Mouse (Mus musculus) intestine, embryonic 14.5 days (tissue): ENCODE data around the gene Slc30a7. TPM values are rescaled to one million over a fixed set of nuclear protein-coding genes. Genes with fewer than 3 reads are reported as not detected.

Experiments
- ATAC-seq: fragments of 200-750 bp; cut with Nextera tagmentation; replicated peaks from 2 replicates; pipeline ENCODE4 v1.8.0; 2017; ENCODE audit warnings: low read depth, moderate number of reproducible peaks, moderate TSS enrichment, moderate library complexity; ENCODE audit not compliant: low FRiP score, low TSS enrichment
- DNase-seq: peaks from one replicate; pipeline ENCODE4 v3.0.0-alpha.2; 2018; ENCODE audit warnings: low spot score
- H3K27ac ChIP-seq: fragments of 300-500 bp; sonication (generic); 2 replicates; pipeline ENCODE4 v1.5.1; 2014; ENCODE audit warnings: low read depth, mild to moderate bottlenecking, control low read depth
- H3K27me3 ChIP-seq: fragments of 300-500 bp; sonication (generic); replicated peaks from 2 replicates; pipeline ENCODE4 v1.6.1; 2014; ENCODE audit warnings: low read length, control low read depth; ENCODE audit not compliant: control insufficient read depth, insufficient read depth
- H3K36me3 ChIP-seq: fragments of 300-500 bp; sonication (generic); 2 replicates; pipeline ENCODE4 v1.6.1; 2014; ENCODE audit warnings: low read length, control low read depth; ENCODE audit not compliant: control insufficient read depth, insufficient read depth
- H3K4me1 ChIP-seq: fragments of 300-500 bp; sonication (generic); replicated peaks from 2 replicates; pipeline ENCODE4 v1.6.1; 2014; ENCODE audit warnings: low read length, control low read depth, mixed read lengths; ENCODE audit not compliant: control insufficient read depth, insufficient read depth
- H3K4me2 ChIP-seq: fragments of 300-500 bp; sonication (generic); 2 replicates; pipeline ENCODE4 v1.6.1; 2014; ENCODE audit warnings: low read length
- H3K4me3 ChIP-seq: fragments of 300-500 bp; sonication (generic); 2 replicates; pipeline ENCODE4 v1.5.1; 2014; ENCODE audit warnings: low read depth, low read length, control low read depth, mixed read lengths
- H3K9ac ChIP-seq: fragments of 300-500 bp; sonication (generic); 2 replicates; pipeline ENCODE4 v1.6.1; 2014; ENCODE audit warnings: mild to moderate bottlenecking, low read length
- H3K9me3 ChIP-seq: fragments of 300-500 bp; sonication (generic); 2 replicates; pipeline ENCODE4 v1.6.1; 2016; ENCODE audit warnings: low read length, control low read depth; ENCODE audit not compliant: control insufficient read depth
- WGBS: fragments of 180-500 bp; shearing (Covaris S2); extraction: QIAGEN DNeasy Blood & Tissue Kit; methylation state at CpG from one replicate; pipeline ENCODE4 v1.1.7; 2014; 5-methylcytosine and 5-hydroxymethylcytosine counted together
- polyA plus RNA-seq: library from polyadenylated mRNA; unstranded; fragments of >200 nt; fragmentation: Nextera tagmentation; extraction: Ambion mirVana; gene quantifications from 2 replicates; pipeline ENCODE4 v1.2.1, GENCODE M21; 2014

Slc30a7 gene
- polyA plus RNA-seq, 1 experiment from 2014 or later, result 41.8 TPM

- ATAC-seq, result no peak
- 89% methylated on average over 11 of the region's 11 CpGs for WGBS
- H3K9ac ChIP-seq, result no peak overlapping the region
Observed at GRCm38 (mm10) chr3:115961311-115962027, 45.7 kb downstream of the Slc30a7 start.

GRCm38 (mm10) chr3:115957223-115957622, 50.0 kb downstream of the Slc30a7 start:
- Histone ChIP-seq H3K27me3 (no peaks in the 10 kb centered on the region), H3K4me2 (no peak overlapping the region), H3K4me1 (no peaks in the 10 kb centered on the region), H3K9me3 (no peaks in the 10 kb centered on the region), H3K9ac (no peak overlapping the region), H3K36me3 (peaks cover 35% of the 10 kb centered on the region), H3K27ac (no peak overlapping the region), H3K4me3 (no peak overlapping the region)
- 94% methylated on average over 7 of the region's 7 CpGs for WGBS
- ATAC-seq, result no peak
- DNase-seq, result no peak

More at GRCm38 (mm10) chr3:115961311-115962027, 45.7 kb downstream of the Slc30a7 start:
- no peak for DNase-seq
- Histone ChIP-seq H3K9me3 (no peaks in the 10 kb centered on the region), H3K4me1 (no peaks in the 10 kb centered on the region), H3K36me3 (0 out of 2 replicates have a peak, but pooled peaks cover 11% of the 10 kb centered on the region), H3K27ac (no peak overlapping the region), H3K27me3 (no peaks in the 10 kb centered on the region), H3K4me2 (no peak overlapping the region), H3K4me3 (no peak overlapping the region)

GRCm38 (mm10) chr3:115953088-115953487, 54.1 kb downstream of the Slc30a7 start:
- Histone ChIP-seq H3K4me1 (no peaks in the 10 kb centered on the region), H3K9ac (no peak overlapping the region), H3K36me3 (peaks cover 44% of the 10 kb centered on the region), H3K4me3 (no peak overlapping the region), H3K27ac (no peak overlapping the region), H3K27me3 (no peaks in the 10 kb centered on the region), H3K4me2 (no peak overlapping the region), H3K9me3 (no peaks in the 10 kb centered on the region)
- DNase-seq (no peak), ATAC-seq (no peak)
- WGBS, result 90% methylated on average over 3 of the region's 3 CpGs

- WGBS, result 88% methylated on average over 4 of the region's 4 CpGs
- peaks cover 41% of the 10 kb centered on the region for H3K36me3 ChIP-seq
Observed at GRCm38 (mm10) chr3:115952356-115952755, 54.9 kb downstream of the Slc30a7 start.

GRCm38 (mm10) chr3:115951221-115951620, 56.0 kb downstream of the Slc30a7 start:
- no peak for ATAC-seq
- no peak overlapping the region for H3K4me2 ChIP-seq
- WGBS, result 82% methylated on average over 3 of the region's 3 CpGs
- peaks cover 46% of the 10 kb centered on the region for H3K36me3 ChIP-seq
- DNase-seq, result no peak
- H3K9me3 ChIP-seq, result no peaks in the 10 kb centered on the region
- no peak overlapping the region for H3K4me3 ChIP-seq
- H3K27ac ChIP-seq, result no peak overlapping the region
- H3K4me1 ChIP-seq, result no peaks in the 10 kb centered on the region
- no peak overlapping the region for H3K9ac ChIP-seq
- H3K27me3 ChIP-seq, result no peaks in the 10 kb centered on the region

More at GRCm38 (mm10) chr3:115952356-115952755, 54.9 kb downstream of the Slc30a7 start:
- no peaks in the 10 kb centered on the region for H3K9me3 ChIP-seq
- ATAC-seq (no peak), DNase-seq (no peak)
- no peak overlapping the region for H3K4me2 ChIP-seq
- no peaks in the 10 kb centered on the region for H3K27me3 ChIP-seq
- H3K27ac ChIP-seq, result no peak overlapping the region
- H3K4me3 ChIP-seq, result no peak overlapping the region
- no peaks in the 10 kb centered on the region for H3K4me1 ChIP-seq
- H3K9ac ChIP-seq, result no peak overlapping the region

GRCm38 (mm10) chr3:115949921-115950877, 57.0 kb downstream of the Slc30a7 start:
- ATAC-seq (no peak), DNase-seq (no peak)
- Histone ChIP-seq H3K27me3 (no peaks in the 10 kb centered on the region), H3K4me3 (no peak overlapping the region), H3K9ac (no peak overlapping the region), H3K36me3 (peaks cover 45% of the 10 kb centered on the region), H3K4me2 (no peak overlapping the region), H3K9me3 (no peaks in the 10 kb centered on the region), H3K27ac (no peak overlapping the region), H3K4me1 (no peaks in the 10 kb centered on the region)
- 91% methylated on average over 6 of the region's 6 CpGs for WGBS

GRCm38 (mm10) chr3:115949220-115949920, 57.8 kb downstream of the Slc30a7 start:
- no peak for ATAC-seq
- no peak for DNase-seq
- Histone ChIP-seq H3K4me3 (no peak overlapping the region), H3K27ac (no peak overlapping the region), H3K36me3 (peaks cover 43% of the 10 kb centered on the region), H3K9ac (no peak overlapping the region), H3K9me3 (no peaks in the 10 kb centered on the region), H3K4me2 (no peak overlapping the region), H3K4me1 (no peaks in the 10 kb centered on the region), H3K27me3 (no peaks in the 10 kb centered on the region)
- 76% methylated on average over 3 of the region's 3 CpGs for WGBS

GRCm38 (mm10) chr3:115946272-115946671, 60.9 kb downstream of the Slc30a7 start:
- Histone ChIP-seq H3K4me2 (no peak overlapping the region), H3K36me3 (peaks cover 42% of the 10 kb centered on the region), H3K27me3 (no peaks in the 10 kb centered on the region), H3K27ac (no peak overlapping the region), H3K9ac (no peak overlapping the region), H3K9me3 (no peaks in the 10 kb centered on the region), H3K4me3 (no peak overlapping the region), H3K4me1 (no peaks in the 10 kb centered on the region)
- WGBS, result 96% methylated on average over 8 of the region's 8 CpGs
- no peak for DNase-seq
- no peak for ATAC-seq
